Mouse (Mus musculus) stomach, postnatal 0 days (tissue): Measurements from ENCODE around the gene Panx1.

Experiments used
- CTCF ChIP-seq: IDR thresholded peaks from 2 replicates; pipeline ENCODE4 v1.5.1; 2016; ENCODE audit warnings: antibody characterized with exemption, low read depth, mild to moderate bottlenecking, moderate library complexity
- EP300 ChIP-seq: optimal IDR thresholded peaks from 2 replicates; pipeline ENCODE3; 2016; ENCODE audit warnings: antibody characterized with exemption

- no peak for TF ChIP-seq CTCF
- no peak for TF ChIP-seq EP300
Observed at GRCm38 (mm10) chr9:15037237-15037636, 8.0 kb downstream of the Panx1 start.
